Mouse (Mus musculus) layer of hippocampus, adult 8-10 months (tissue): ENCODE measurements around the gene Amd1. TPM values are rescaled to one million over a fixed set of nuclear protein-coding genes. Genes with fewer than 3 reads are reported as not detected.
A peak's percentile ranks its signal among the peaks of the same experiment; 100 is the strongest.

Experiments used
- DNase-seq, 2 experiments: peaks; one replicate each; pipeline ENCODE4 v3.0.0; 2022; ENCODE audit warnings: low spot score in 2 of 2
- total RNA-seq, 4 experiments: library from RNA; stranded (reverse); gene quantifications; 2 replicates each; pipeline ENCODE4 v1.2.4; 2022

The Amd1 gene
- 10 to 100 TPM; 72.0 to 95.1 (median 79.5) TPM for total RNA-seq

GRCm38 (mm10) chr10:40302140-40302985, at the start of gene Amd1:
Gene Amd1, minus strand, starts transcription at chr10:40302186.
- DNase-seq = peak; percentile 98 to 100

GRCm38 (mm10) chr10:40351156-40351555, 49.2 kb upstream of the Amd1 start:
- DNase-seq = no peak

GRCm38 (mm10) chr10:40350245-40350932, 48.4 kb upstream of the Amd1 start:
- no peak for DNase-seq

GRCm38 (mm10) chr10:40349631-40350177, 47.7 kb upstream of the Amd1 start:
- peak; percentile 35 to 38 for DNase-seq

GRCm38 (mm10) chr10:40348566-40349536, 46.9 kb upstream of the Amd1 start:
- peak; percentile 96 to 98 for DNase-seq

- no peak for DNase-seq
These were observed 45.5 kb upstream of the Amd1 start for GRCm38 (mm10) chr10:40347461-40347954.

GRCm38 (mm10) chr10:40346776-40347403, 44.9 kb upstream of the Amd1 start:
- DNase-seq = no peak

- DNase-seq = no peak
These were observed 40.0 kb upstream of the Amd1 start for GRCm38 (mm10) chr10:40342036-40342435.

GRCm38 (mm10) chr10:40339351-40339964, 37.5 kb upstream of the Amd1 start, which contains the start of gene Cdk19:
Gene Cdk19, plus strand, starts transcription at chr10:40339564.
- DNase-seq = no peak

GRCm38 (mm10) chr10:40332864-40333263, 30.9 kb upstream of the Amd1 start:
- DNase-seq = no peak

GRCm38 (mm10) chr10:40330262-40330661, 28.3 kb upstream of the Amd1 start:
- no peak for DNase-seq

- DNase-seq = no peak
These were observed 26.1 kb upstream of the Amd1 start for GRCm38 (mm10) chr10:40328004-40328551.

GRCm38 (mm10) chr10:40320306-40320705, 18.3 kb upstream of the Amd1 start:
- DNase-seq = no peak

- DNase-seq = no peak
These were observed 15.0 kb upstream of the Amd1 start for GRCm38 (mm10) chr10:40316841-40317585.

- DNase-seq = no peak
These were observed 10.8 kb upstream of the Amd1 start for GRCm38 (mm10) chr10:40312781-40313180.

GRCm38 (mm10) chr10:40309884-40310635, 8.1 kb upstream of the Amd1 start:
- DNase-seq = no peak

- no peak for DNase-seq
These were observed 6.0 kb upstream of the Amd1 start for GRCm38 (mm10) chr10:40307826-40308583.
